ENCODE assay signal across 18 mouse cellular contexts in genomic region chr4:139830581-139831387, GRCm38 (mm10). TPM values are rescaled to one million over a fixed set of nuclear protein-coding genes. Genes with fewer than 3 reads are reported as not detected.
DNase-seq lines count a peak whose midpoint lies in the region; ATAC-seq and TF ChIP-seq lines count a peak whose summit lies in the region.
"Had no signal": no experiment of that assay in that cellular context is flagged by ENCODE, and none has a peak within 500 bp of the region (broad histone marks: within the 10 kb centered on the region; RNA-seq: fewer than 3 reads in every experiment).

No protein-coding gene starts in this region.

- DNase-seq in ZHBTc4 (ENCODE audit: low read depth, low spot score), result peak; percentile 44
- peak; percentile 96 for DNase-seq in midbrain, embryonic 11.5 days (ENCODE audit: low spot score, missing footprints)
- no peak for DNase-seq in cerebellum, postnatal 10 days
- DNase-seq in B cell, adult 2 months, result no peak
- no peak for DNase-seq in left cerebral cortex, postnatal 36 days (ENCODE audit: low spot score in 2 of 2)
- no peak for DNase-seq in right cerebral cortex, adult 18-20 months
- DNase-seq: adrenal gland, postnatal 25 days; gastrocnemius, postnatal 10 days; kidney, postnatal 10 days; layer of hippocampus, postnatal 36 days; liver, postnatal 0 days; spleen, adult 18-20 months had no signal

- ATAC-seq in hindbrain, embryonic 13.5 days (ENCODE audit: low FRiP score), result no peak
- ATAC-seq in midbrain, embryonic 11.5 days (ENCODE audit: low FRiP score), result no peak
- ATAC-seq: liver, postnatal 0 days had no signal

- no peaks in the 10 kb centered on the region for H3K36me3 ChIP-seq in E14TG2a.4 (ENCODE audit: insufficient read depth, low read length)
- no peaks in the 10 kb centered on the region for H3K36me3 ChIP-seq in hindbrain, embryonic 13.5 days
- H3K36me3 ChIP-seq in midbrain, embryonic 11.5 days (ENCODE audit: control insufficient read depth, insufficient read depth, low read length), result no peaks in the 10 kb centered on the region
- H3K36me3 ChIP-seq: heart, embryonic 12.5 days had no signal

- H3K4me1 ChIP-seq in E14TG2a.4 (replicated peaks; ENCODE audit: low read depth, low read length), result peaks cover 79% of the 10 kb centered on the region
- peaks cover 54% of the 10 kb centered on the region for H3K4me1 ChIP-seq in hindbrain, embryonic 13.5 days (replicated peaks)
- H3K4me1 ChIP-seq in midbrain, embryonic 11.5 days (ENCODE audit: control insufficient read depth, insufficient read depth, low read length), result peaks cover 72% of the 10 kb centered on the region
- H3K4me1 ChIP-seq: megakaryocyte, embryonic 14.5 days had no signal

- peak overlapping the region; percentile 64; the same call in 1 of the 2 replicates for H3K9ac ChIP-seq in hindbrain, embryonic 13.5 days
- peak overlapping the region; percentile 72 for H3K9ac ChIP-seq in midbrain, embryonic 11.5 days (ENCODE audit: low read length)
- H3K9ac ChIP-seq: heart, embryonic 12.5 days; liver, postnatal 0 days had no signal

- H3K4me3 ChIP-seq in E14TG2a.4 (replicated peaks; ENCODE audit: low read length), result peak overlapping the region; percentile 67; the same call in 1 of the 2 replicates
- H3K4me3 ChIP-seq in hindbrain, embryonic 13.5 days, result peak overlapping the region; percentile 37
- H3K4me3 ChIP-seq in midbrain, embryonic 11.5 days (ENCODE audit: low read depth, low read length), result peak overlapping the region; percentile 62
- H3K4me3 ChIP-seq: heart, embryonic 12.5 days; megakaryocyte, embryonic 14.5 days had no signal

- no peaks in the 10 kb centered on the region for H3K9me3 ChIP-seq in E14TG2a.4 (ENCODE audit: low read length)
- no peaks in the 10 kb centered on the region for H3K9me3 ChIP-seq in hindbrain, embryonic 13.5 days
- no peaks in the 10 kb centered on the region for H3K9me3 ChIP-seq in midbrain, embryonic 11.5 days (ENCODE audit: control insufficient read depth, low read length)
- H3K9me3 ChIP-seq: heart, embryonic 12.5 days; megakaryocyte, embryonic 14.5 days had no signal

- no peak overlapping the region for H3K27ac ChIP-seq in hindbrain, embryonic 13.5 days
- no peak overlapping the region for H3K27ac ChIP-seq in midbrain, embryonic 11.5 days (ENCODE audit: low read depth, low read length)

- no peak for TF ChIP-seq CTCF in E14TG2a.4 (conservative IDR thresholded peaks at IDR 0.05; ENCODE audit: low read length)

- H3K4me2 ChIP-seq in hindbrain, embryonic 13.5 days, result peak overlapping the region; percentile 52
- peak overlapping the region; percentile 57 for H3K4me2 ChIP-seq in midbrain, embryonic 11.5 days
- H3K4me2 ChIP-seq: heart, embryonic 12.5 days had no signal

- 3% methylated on average over 24 of the region's 24 CpGs for WGBS in hindbrain, embryonic 13.5 days
- 1% methylated on average over 24 of the region's 24 CpGs for WGBS in midbrain, embryonic 11.5 days

- H3K27me3 ChIP-seq in E14TG2a.4 (ENCODE audit: insufficient read depth, low read length), result peaks cover 98% of the 10 kb centered on the region
- peaks cover 99% of the 10 kb centered on the region for H3K27me3 ChIP-seq in hindbrain, embryonic 13.5 days
- peaks cover 73% of the 10 kb centered on the region for H3K27me3 ChIP-seq in midbrain, embryonic 11.5 days (ENCODE audit: control insufficient read depth, insufficient read depth, low read length)

- intact Hi-C loops in left cerebral cortex, postnatal 36 days (cut with DNase I), result no loop called here

RNA-seq across cellular contexts. Expression of gene Pax7, which starts 2.5 kb away (rescaled TPM):
- polyA plus RNA-seq in hindbrain, embryonic 13.5 days (2015; fragmentation: Nextera tagmentation; extraction: Ambion mirVana), result 0.84 and 1.6 TPM in 2 replicates
- polyA plus RNA-seq in midbrain, embryonic 11.5 days (2014; fragmentation: Nextera tagmentation; extraction: Ambion mirVana), result 3.1 and 3.4 TPM in 2 replicates
- not detected for total RNA-seq in left cerebral cortex, postnatal 36 days (2021)
- total RNA-seq: adrenal gland, postnatal 25 days; CH12.LX had no signal
- polyA plus RNA-seq: cortical plate, adult 2 months; liver, postnatal 0 days had no signal

Comparison
In these comparisons a context has a peak if more than half of its experiments do, and no peak if none do; other contexts are left out.
1. DNase-seq: peak in ZHBTc4 (single experiment) and midbrain, embryonic 11.5 days (single experiment); none in cerebellum, postnatal 10 days (0 of 2), B cell, adult 2 months (0 of 2), left cerebral cortex, postnatal 36 days (0 of 2) and right cerebral cortex, adult 18-20 months (single experiment).
2. Peak in every context shown above with its lines, with median percentiles within 50 percentile points of each other: H3K4me3 ChIP-seq.